Mouse (Mus musculus): ENCODE data around the gene Ahsg.

DNA sequence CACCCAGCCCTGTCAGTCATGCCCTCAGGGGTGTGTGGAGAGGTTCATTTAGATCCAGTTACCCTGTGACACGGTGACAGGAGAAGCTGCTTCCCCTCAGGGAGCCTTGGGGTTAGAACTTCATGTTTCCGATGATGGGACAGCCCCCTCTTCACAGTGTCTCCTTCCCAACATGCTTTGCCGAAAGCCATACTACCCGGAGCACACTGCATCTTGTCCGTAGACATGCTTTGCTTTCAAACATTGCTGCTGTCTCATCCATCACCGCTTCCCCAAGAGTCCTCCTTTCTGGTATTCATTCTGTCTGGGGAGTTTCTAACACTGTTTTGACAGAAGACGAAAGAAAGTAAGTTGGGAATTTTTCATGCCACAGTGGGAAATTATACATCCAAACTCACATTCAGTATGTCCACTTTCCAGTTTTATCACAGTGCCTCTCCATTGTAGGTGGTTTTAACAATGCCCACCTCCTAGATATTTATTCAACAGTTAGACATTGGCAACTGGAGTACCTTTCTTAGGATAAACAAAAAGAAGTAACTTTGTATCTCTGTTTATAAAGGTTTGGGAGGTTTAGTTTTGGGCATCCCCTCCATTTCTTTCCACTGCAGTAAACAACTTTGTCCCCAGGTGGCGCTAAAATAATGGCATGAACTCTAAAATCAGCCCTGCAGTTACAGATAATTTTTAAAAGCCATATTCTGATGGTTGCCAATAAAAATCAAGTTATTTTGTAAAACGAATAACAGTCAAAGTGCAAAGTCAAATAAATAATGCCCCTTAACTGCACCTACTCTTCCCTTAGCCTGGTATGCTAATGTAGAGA lies 14.6 kb upstream of the Ahsg start:
- no peak for TF ChIP-seq MYOG (IDR thresholded peaks at IDR 0.05; ENCODE audit: control insufficient read depth in 1 of 3, insufficient read depth in 1 of 3, insufficient read length in 2 of 3, low read depth in 2 of 3)
- TF ChIP-seq MYOD1 (IDR thresholded peaks at IDR 0.05; ENCODE audit: control insufficient read depth in 1 of 3, insufficient read length in 2 of 3, low read depth in 2 of 3) = no peak
- TF ChIP-seq POLR2AphosphoS2 (IDR thresholded peaks at IDR 0.05; ENCODE audit: insufficient read length, low read depth) = no peak
- no peak for TF ChIP-seq POLR2A (IDR thresholded peaks at IDR 0.05; ENCODE audit: insufficient read length, low read depth)
- no peak for TF ChIP-seq MAX (IDR thresholded peaks at IDR 0.05; ENCODE audit: low read depth)
- no peak for TF ChIP-seq USF1 (IDR thresholded peaks at IDR 0.05; ENCODE audit: low read depth)

All from myocyte (in vitro differentiated cells).